Mouse (Mus musculus) forebrain, embryonic 11.5 days (tissue): ENCODE results near the gene Nos2. TPM values are rescaled to one million over a fixed set of nuclear protein-coding genes. Genes with fewer than 3 reads are reported as not detected.
A peak's percentile ranks its signal among the peaks of the same experiment; 100 is the strongest.

Source experiments
- ATAC-seq: fragments of 200-750 bp; cut with Nextera tagmentation; replicated peaks from 2 replicates; pipeline ENCODE4 v1.8.0; 2017; ENCODE audit warnings: moderate TSS enrichment; ENCODE audit not compliant: low FRiP score
- DNase-seq: peaks from one replicate; pipeline ENCODE4 v3.0.0-alpha.2; 2017; ENCODE audit warnings: low spot score
- H3K27ac ChIP-seq: fragments of 300-500 bp; sonication (generic); 2 replicates; pipeline ENCODE4 v1.5.1; 2014; ENCODE audit warnings: low read depth, low read length
- H3K27me3 ChIP-seq: fragments of 300-500 bp; sonication (generic); 2 replicates; pipeline ENCODE4 v1.6.1; 2014; ENCODE audit warnings: mild to moderate bottlenecking, low read length, mixed read lengths; ENCODE audit not compliant: control insufficient read depth, insufficient read depth
- H3K36me3 ChIP-seq: fragments of 300-500 bp; sonication (generic); 2 replicates; pipeline ENCODE4 v1.6.1; 2014; ENCODE audit warnings: mild to moderate bottlenecking, low read length, moderate library complexity, mixed read lengths; ENCODE audit not compliant: control insufficient read depth, insufficient read depth
- H3K4me1 ChIP-seq: fragments of 300-500 bp; sonication (generic); replicated peaks from 2 replicates; pipeline ENCODE4 v1.6.1; 2014; ENCODE audit warnings: low read length, mixed read lengths; ENCODE audit not compliant: control insufficient read depth, insufficient read depth
- H3K4me2 ChIP-seq: fragments of 300-500 bp; sonication (generic); 2 replicates; pipeline ENCODE4 v1.6.1; 2014; ENCODE audit warnings: low read depth, mild to moderate bottlenecking, low read length, moderate library complexity, mixed read lengths; ENCODE audit not compliant: severe bottlenecking
- H3K4me3 ChIP-seq: fragments of 300-500 bp; sonication (generic); 2 replicates; pipeline ENCODE4 v1.5.1; 2014; ENCODE audit warnings: low read depth, low read length
- H3K9ac ChIP-seq: fragments of 300-500 bp; sonication (generic); 2 replicates; pipeline ENCODE4 v1.6.1; 2014; ENCODE audit warnings: low read length
- H3K9me3 ChIP-seq: fragments of 300-500 bp; sonication (generic); 2 replicates; pipeline ENCODE4 v1.6.1; 2016; ENCODE audit warnings: low read length, mixed read lengths; ENCODE audit not compliant: control insufficient read depth
- WGBS: fragments of 180-500 bp; shearing (Covaris S2); extraction: QIAGEN DNeasy Blood & Tissue Kit; methylation state at CpG from one replicate; pipeline ENCODE4 v1.1.7; 2014; 5-methylcytosine and 5-hydroxymethylcytosine counted together
- polyA plus RNA-seq: library from polyadenylated mRNA; unstranded; fragments of >200 nt; fragmentation: Nextera tagmentation; extraction: Ambion mirVana; gene quantifications from 2 replicates; pipeline ENCODE4 v1.2.1, GENCODE M21; 2014

Gene Nos2
- polyA plus RNA-seq, 1 experiment from 2014 or later, result 0.88 TPM

- no peaks in the 10 kb centered on the region for H3K27me3 ChIP-seq
- no peaks in the 10 kb centered on the region for H3K9me3 ChIP-seq
- H3K9ac ChIP-seq, result no peak overlapping the region
- ATAC-seq (no peak), DNase-seq (no peak)
- H3K27ac ChIP-seq, result no peak overlapping the region
- WGBS, result 84% methylated on average over 4 of the region's 4 CpGs
- no peaks in the 10 kb centered on the region; the same call in 1 of the 2 replicates for H3K4me1 ChIP-seq
- no peak overlapping the region for H3K4me2 ChIP-seq
- H3K4me3 ChIP-seq, result no peak overlapping the region
- no peaks in the 10 kb centered on the region for H3K36me3 ChIP-seq
Measured at GRCm38 (mm10) chr11:78968121-78968520, 47.5 kb downstream of the Nos2 start.

GRCm38 (mm10) chr11:78971096-78971495 is 50.5 kb downstream of the Nos2 start:
- no peak for DNase-seq
- Histone ChIP-seq H3K9ac (no peak overlapping the region), H3K27me3 (no peaks in the 10 kb centered on the region), H3K4me1 (no peaks in the 10 kb centered on the region; the same call in 1 of the 2 replicates), H3K4me3 (no peak overlapping the region), H3K27ac (no peak overlapping the region), H3K4me2 (no peak overlapping the region), H3K9me3 (no peaks in the 10 kb centered on the region), H3K36me3 (no peaks in the 10 kb centered on the region)
- WGBS, result 86% methylated on average over 8 of the region's 8 CpGs
- no peak for ATAC-seq

- DNase-seq (peak; percentile 31), ATAC-seq (no peak)
- Histone ChIP-seq H3K9ac (no peak overlapping the region), H3K36me3 (no peaks in the 10 kb centered on the region), H3K27me3 (no peaks in the 10 kb centered on the region), H3K4me2 (no peak overlapping the region), H3K4me3 (no peak overlapping the region), H3K9me3 (no peaks in the 10 kb centered on the region), H3K4me1 (no peaks in the 10 kb centered on the region; the same call in 1 of the 2 replicates), H3K27ac (no peak overlapping the region; the same call in 1 of the 2 replicates)
- WGBS, result 91% methylated on average over 3 of the region's 3 CpGs
Measured at GRCm38 (mm10) chr11:78971746-78972145, 51.2 kb downstream of the Nos2 start.

GRCm38 (mm10) chr11:78972328-78972727 is 51.7 kb downstream of the Nos2 start:
- 62% methylated on average over 6 of the region's 6 CpGs for WGBS
- H3K4me1 ChIP-seq, result no peaks in the 10 kb centered on the region; the same call in 1 of the 2 replicates
- H3K36me3 ChIP-seq, result no peaks in the 10 kb centered on the region
- ATAC-seq (no peak), DNase-seq (no peak)
- no peak overlapping the region for H3K4me2 ChIP-seq
- H3K27ac ChIP-seq, result no peak overlapping the region
- no peak overlapping the region for H3K4me3 ChIP-seq
- H3K9ac ChIP-seq, result no peak overlapping the region
- H3K27me3 ChIP-seq, result no peaks in the 10 kb centered on the region
- no peaks in the 10 kb centered on the region for H3K9me3 ChIP-seq

GRCm38 (mm10) chr11:78972811-78973351 is 52.3 kb downstream of the Nos2 start:
- Histone ChIP-seq H3K36me3 (no peaks in the 10 kb centered on the region), H3K4me2 (no peak overlapping the region), H3K27ac (no peak overlapping the region), H3K4me3 (no peak overlapping the region), H3K4me1 (no peaks in the 10 kb centered on the region; the same call in 1 of the 2 replicates), H3K9ac (no peak overlapping the region), H3K27me3 (no peaks in the 10 kb centered on the region), H3K9me3 (no peaks in the 10 kb centered on the region)
- ATAC-seq (no peak), DNase-seq (no peak)
- WGBS, result 59% methylated on average over 8 of the region's 8 CpGs

- Histone ChIP-seq H3K27me3 (no peaks in the 10 kb centered on the region), H3K4me2 (no peak overlapping the region), H3K4me1 (no peaks in the 10 kb centered on the region; the same call in 1 of the 2 replicates), H3K9me3 (no peaks in the 10 kb centered on the region), H3K27ac (no peak overlapping the region), H3K9ac (no peak overlapping the region), H3K36me3 (no peaks in the 10 kb centered on the region), H3K4me3 (no peak overlapping the region)
- DNase-seq, result no peak
- WGBS, result 79% methylated on average over 17 of the region's 17 CpGs
- no peak for ATAC-seq
Measured at GRCm38 (mm10) chr11:78973381-78974150, 53.0 kb downstream of the Nos2 start.

- no peak overlapping the region for H3K4me3 ChIP-seq
- 83% methylated on average over 8 of the region's 8 CpGs for WGBS
- no peak for ATAC-seq
- no peaks in the 10 kb centered on the region for H3K36me3 ChIP-seq
- H3K27ac ChIP-seq, result no peak overlapping the region
- no peak overlapping the region for H3K9ac ChIP-seq
- H3K4me1 ChIP-seq, result no peaks in the 10 kb centered on the region; the same call in 1 of the 2 replicates
- DNase-seq, result no peak
- H3K4me2 ChIP-seq, result no peak overlapping the region
- no peaks in the 10 kb centered on the region for H3K9me3 ChIP-seq
- no peaks in the 10 kb centered on the region for H3K27me3 ChIP-seq
Measured at GRCm38 (mm10) chr11:78976731-78977510, 56.3 kb downstream of the Nos2 start.

GRCm38 (mm10) chr11:78978176-78979019 is 57.8 kb downstream of the Nos2 start:
- Histone ChIP-seq H3K4me1 (no peaks in the 10 kb centered on the region), H3K9me3 (no peaks in the 10 kb centered on the region), H3K4me2 (no peak overlapping the region), H3K4me3 (no peak overlapping the region), H3K27me3 (no peaks in the 10 kb centered on the region), H3K9ac (no peak overlapping the region), H3K27ac (no peak overlapping the region), H3K36me3 (no peaks in the 10 kb centered on the region)
- no peak for DNase-seq
- ATAC-seq, result no peak
- WGBS, result 87% methylated on average over 12 of the region's 12 CpGs
